Mouse (Mus musculus) cerebellum, adult 9-10 months (tissue): ENCODE results near the gene Cyfip2.
"Not testable (repeated sequence)": the region's sequence is repeated elsewhere in the genome, so short reads cannot be mapped to it uniquely, and the experiment has no call there.

ENCODE experiments used
- DNase-seq: peaks from one replicate; pipeline ENCODE4 v3.0.0; 2022

Cyfip2 gene

GRCm38 (mm10) chr11:46225345-46225744, 87.3 kb downstream of the Cyfip2 start:
- no peak for DNase-seq

- no peak for DNase-seq
These were observed 89.1 kb downstream of the Cyfip2 start for GRCm38 (mm10) chr11:46223575-46223974.

GRCm38 (mm10) chr11:46220211-46220610, 92.4 kb downstream of the Cyfip2 start:
- DNase-seq, result no peak

- no peak for DNase-seq
These were observed 93.3 kb downstream of the Cyfip2 start for GRCm38 (mm10) chr11:46219380-46219779.

- DNase-seq, result no peak
These were observed 94.1 kb downstream of the Cyfip2 start for GRCm38 (mm10) chr11:46218584-46218983.

GRCm38 (mm10) chr11:46217686-46218085, 95.0 kb downstream of the Cyfip2 start:
- DNase-seq, result no peak

GRCm38 (mm10) chr11:46216669-46217068, 96.0 kb downstream of the Cyfip2 start:
- no peak for DNase-seq

GRCm38 (mm10) chr11:46215354-46215753, 97.3 kb downstream of the Cyfip2 start:
- peak; percentile 82 for DNase-seq

- no peak for DNase-seq
These were observed 98.1 kb downstream of the Cyfip2 start for GRCm38 (mm10) chr11:46214368-46215230.

- no peak for DNase-seq
These were observed 98.8 kb downstream of the Cyfip2 start for GRCm38 (mm10) chr11:46213844-46214243.

GRCm38 (mm10) chr11:46211858-46212257, 100.8 kb downstream of the Cyfip2 start:
- no peak for DNase-seq

- DNase-seq, result no peak
These were observed 102.8 kb downstream of the Cyfip2 start for GRCm38 (mm10) chr11:46209884-46210283.

- no peak for DNase-seq
These were observed 106.8 kb downstream of the Cyfip2 start for GRCm38 (mm10) chr11:46205639-46206409.

- no peak for DNase-seq
These were observed 107.8 kb downstream of the Cyfip2 start for GRCm38 (mm10) chr11:46204841-46205240.

- DNase-seq, result no peak
These were observed 110.1 kb downstream of the Cyfip2 start for GRCm38 (mm10) chr11:46202547-46202887.

GRCm38 (mm10) chr11:46201636-46202546, 110.8 kb downstream of the Cyfip2 start:
- DNase-seq, result no peak

GRCm38 (mm10) chr11:46200664-46201063, 112.0 kb downstream of the Cyfip2 start:
- DNase-seq, result peak; percentile 64

GRCm38 (mm10) chr11:46194175-46194574, 118.5 kb downstream of the Cyfip2 start:
- DNase-seq, result no peak

- DNase-seq, result no peak
These were observed 124.4 kb downstream of the Cyfip2 start for GRCm38 (mm10) chr11:46188283-46188682.

GRCm38 (mm10) chr11:46185486-46185885, 127.2 kb downstream of the Cyfip2 start:
- peak; percentile 53 for DNase-seq

GRCm38 (mm10) chr11:46184946-46185345, 127.7 kb downstream of the Cyfip2 start:
- no peak for DNase-seq

GRCm38 (mm10) chr11:46182031-46182430, 130.6 kb downstream of the Cyfip2 start:
- not testable (repeated sequence) for DNase-seq
